Mouse (Mus musculus) intestine, embryonic 14.5 days (tissue): ENCODE data around the gene Ust. TPM values are rescaled to one million over a fixed set of nuclear protein-coding genes. Genes with fewer than 3 reads are reported as not detected.

Source experiments
- ATAC-seq: fragments of 200-750 bp; cut with Nextera tagmentation; replicated peaks from 2 replicates; pipeline ENCODE4 v1.8.0; 2017; ENCODE audit warnings: low read depth, moderate number of reproducible peaks, moderate TSS enrichment, moderate library complexity; ENCODE audit not compliant: low FRiP score, low TSS enrichment
- DNase-seq: peaks from one replicate; pipeline ENCODE4 v3.0.0-alpha.2; 2018; ENCODE audit warnings: low spot score
- H3K27ac ChIP-seq: fragments of 300-500 bp; sonication (generic); 2 replicates; pipeline ENCODE4 v1.5.1; 2014; ENCODE audit warnings: low read depth, mild to moderate bottlenecking, control low read depth
- H3K27me3 ChIP-seq: fragments of 300-500 bp; sonication (generic); replicated peaks from 2 replicates; pipeline ENCODE4 v1.6.1; 2014; ENCODE audit warnings: low read length, control low read depth; ENCODE audit not compliant: control insufficient read depth, insufficient read depth
- H3K36me3 ChIP-seq: fragments of 300-500 bp; sonication (generic); 2 replicates; pipeline ENCODE4 v1.6.1; 2014; ENCODE audit warnings: low read length, control low read depth; ENCODE audit not compliant: control insufficient read depth, insufficient read depth
- H3K4me1 ChIP-seq: fragments of 300-500 bp; sonication (generic); replicated peaks from 2 replicates; pipeline ENCODE4 v1.6.1; 2014; ENCODE audit warnings: low read length, control low read depth, mixed read lengths; ENCODE audit not compliant: control insufficient read depth, insufficient read depth
- H3K4me2 ChIP-seq: fragments of 300-500 bp; sonication (generic); 2 replicates; pipeline ENCODE4 v1.6.1; 2014; ENCODE audit warnings: low read length
- H3K4me3 ChIP-seq: fragments of 300-500 bp; sonication (generic); 2 replicates; pipeline ENCODE4 v1.5.1; 2014; ENCODE audit warnings: low read depth, low read length, control low read depth, mixed read lengths
- H3K9ac ChIP-seq: fragments of 300-500 bp; sonication (generic); 2 replicates; pipeline ENCODE4 v1.6.1; 2014; ENCODE audit warnings: mild to moderate bottlenecking, low read length
- H3K9me3 ChIP-seq: fragments of 300-500 bp; sonication (generic); 2 replicates; pipeline ENCODE4 v1.6.1; 2016; ENCODE audit warnings: low read length, control low read depth; ENCODE audit not compliant: control insufficient read depth
- WGBS: fragments of 180-500 bp; shearing (Covaris S2); extraction: QIAGEN DNeasy Blood & Tissue Kit; methylation state at CpG from one replicate; pipeline ENCODE4 v1.1.7; 2014; 5-methylcytosine and 5-hydroxymethylcytosine counted together
- polyA plus RNA-seq: library from polyadenylated mRNA; unstranded; fragments of >200 nt; fragmentation: Nextera tagmentation; extraction: Ambion mirVana; gene quantifications from 2 replicates; pipeline ENCODE4 v1.2.1, GENCODE M21; 2014

Ust gene
- polyA plus RNA-seq, 1 experiment from 2014 or later, result 4.8 TPM

DNA sequence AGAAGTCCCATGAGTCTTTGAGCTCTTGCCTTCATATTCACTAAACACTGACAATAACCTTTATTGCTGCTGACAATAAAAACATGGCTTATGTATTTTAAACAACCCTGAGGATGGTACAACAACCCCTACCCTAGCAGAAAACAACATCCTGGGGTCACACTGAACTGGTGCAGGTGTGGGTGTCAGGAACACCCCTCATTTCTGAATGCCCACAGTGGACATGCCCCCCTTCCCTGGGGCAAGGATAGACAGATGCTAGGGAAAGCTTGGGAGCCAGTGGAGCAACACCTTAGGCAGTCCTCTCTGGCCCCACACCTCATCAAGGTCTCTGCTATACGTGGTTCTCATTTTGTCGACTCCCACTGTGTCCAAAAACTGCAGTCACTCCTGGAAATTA is 343.9 kb downstream of the Ust start:
- H3K27me3 ChIP-seq, result no peaks in the 10 kb centered on the region
- H3K36me3 ChIP-seq, result no peaks in the 10 kb centered on the region
- DNase-seq (no peak), ATAC-seq (no peak)
- H3K9me3 ChIP-seq, result no peaks in the 10 kb centered on the region
- H3K4me2 ChIP-seq, result no peak overlapping the region
- WGBS, result 78% methylated on average over 2 of the region's 2 CpGs
- H3K4me1 ChIP-seq, result 0 out of 2 replicates have a peak, but pooled peaks cover 4% of the 10 kb centered on the region
- H3K27ac ChIP-seq, result no peak overlapping the region
- no peak overlapping the region for H3K9ac ChIP-seq
- H3K4me3 ChIP-seq, result no peak overlapping the region

DNA sequence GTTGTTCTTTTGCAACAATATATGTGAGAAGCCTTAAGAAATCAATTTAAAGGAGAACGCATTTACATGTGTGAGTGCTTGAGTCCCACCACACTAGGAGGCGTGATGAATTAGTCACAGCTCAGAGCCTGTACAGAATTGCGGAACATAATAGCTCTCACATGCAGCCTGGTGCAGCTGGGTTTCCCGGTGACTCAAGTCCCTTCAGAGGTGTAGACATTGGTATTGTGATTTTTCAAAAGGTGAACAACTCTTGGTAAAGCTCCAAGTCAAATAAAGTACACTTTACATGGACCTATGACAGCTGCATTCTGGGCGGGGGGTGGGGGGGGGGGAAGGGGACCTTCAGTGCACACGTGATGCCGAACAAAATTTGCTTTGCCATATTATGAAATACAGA is 344.4 kb downstream of the Ust start:
- no peak for DNase-seq
- H3K4me3 ChIP-seq, result no peak overlapping the region
- 84% methylated on average over 7 of the region's 7 CpGs for WGBS

DNA sequence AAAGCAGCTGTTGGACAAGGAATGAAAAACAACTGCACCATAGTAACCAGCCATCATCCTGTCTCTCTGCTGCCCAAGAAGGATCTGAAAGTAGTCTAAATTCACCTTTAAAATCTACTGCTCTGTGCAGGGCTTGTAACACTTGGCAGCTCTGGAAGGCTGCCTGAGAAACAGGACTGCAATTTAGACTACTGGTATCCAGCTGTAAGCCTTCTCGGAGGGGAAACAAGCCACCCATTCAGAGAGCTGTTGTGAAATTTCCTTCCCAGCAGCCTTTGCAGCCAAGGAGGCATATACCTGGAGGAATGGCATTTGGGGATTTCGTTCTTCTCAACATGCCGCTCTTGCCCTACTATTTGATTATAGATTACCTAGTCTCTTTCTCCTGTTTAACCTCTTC is 345.6 kb downstream of the Ust start:
- Histone ChIP-seq H3K9me3 (no peaks in the 10 kb centered on the region), H3K36me3 (no peaks in the 10 kb centered on the region), H3K4me3 (no peak overlapping the region), H3K4me2 (no peak overlapping the region), H3K27ac (no peak overlapping the region), H3K4me1 (0 out of 2 replicates have a peak, but pooled peaks cover 4% of the 10 kb centered on the region), H3K9ac (no peak overlapping the region), H3K27me3 (no peaks in the 10 kb centered on the region)
- no peak for ATAC-seq
- DNase-seq, result no peak
- WGBS, result 55% methylated on average over 3 of the region's 3 CpGs

More for the DNA sequence above, 344.4 kb downstream of the Ust start:
- Histone ChIP-seq H3K4me2 (no peak overlapping the region), H3K9ac (no peak overlapping the region), H3K9me3 (no peaks in the 10 kb centered on the region), H3K27ac (no peak overlapping the region), H3K4me1 (0 out of 2 replicates have a peak, but pooled peaks cover 4% of the 10 kb centered on the region), H3K36me3 (no peaks in the 10 kb centered on the region), H3K27me3 (no peaks in the 10 kb centered on the region)
- no peak for ATAC-seq

DNA sequence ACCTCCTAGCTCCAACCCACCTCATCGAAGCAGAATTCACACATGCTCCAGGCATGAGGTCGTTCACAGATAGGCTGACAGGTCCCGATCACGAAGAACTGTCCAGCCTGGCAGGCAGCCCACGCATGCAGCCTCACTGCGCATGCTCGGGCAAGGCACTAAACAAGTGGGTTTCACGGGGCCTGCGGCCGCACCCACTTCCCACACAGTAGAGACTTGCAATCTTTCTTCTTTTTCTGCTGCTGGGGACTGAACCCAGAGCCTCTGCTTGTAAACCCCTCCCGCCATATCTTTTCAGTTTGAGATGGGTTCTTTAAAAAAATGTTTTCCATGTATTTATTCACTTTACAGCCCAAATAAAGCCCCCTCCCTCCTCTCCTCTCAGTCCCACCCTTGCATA is 347.1 kb downstream of the Ust start:
- 84% methylated on average over 11 of the region's 11 CpGs for whole genome bisulfite sequencing
- H3K27ac ChIP-seq, result no peak overlapping the region
- no peak overlapping the region for H3K4me3 ChIP-seq
- no peak for DNase-seq
- 0 out of 2 replicates have a peak, but pooled peaks cover under 1% of the 10 kb centered on the region for H3K4me1 ChIP-seq
- no peaks in the 10 kb centered on the region for H3K36me3 ChIP-seq
- H3K27me3 ChIP-seq, result no peaks in the 10 kb centered on the region
- H3K9me3 ChIP-seq, result no peaks in the 10 kb centered on the region
- no peak overlapping the region for H3K9ac ChIP-seq
- H3K4me2 ChIP-seq, result no peak overlapping the region
- no peak for ATAC-seq
